Mouse (Mus musculus): Measurements from ENCODE around the gene Rasgef1b. TPM values are rescaled to one million over a fixed set of nuclear protein-coding genes. Genes with fewer than 3 reads are reported as not detected.

Gene Rasgef1b
- polyA plus RNA-seq, 1 experiment from 2014 or later = 33.9 TPM

GRCm38 (mm10) chr5:99403325-99403724 is 325.5 kb downstream of the Rasgef1b start:
- Histone ChIP-seq H3K27me3 (replicated peaks; ENCODE audit: insufficient read depth, low read length) (no peaks in the 10 kb centered on the region), H3K4me1 (ENCODE audit: insufficient read depth, low read depth, low read length) (no peaks in the 10 kb centered on the region), H3K4me2 (replicated peaks; ENCODE audit: low read depth, low read length) (no peak overlapping the region), H3K9ac (replicated peaks; ENCODE audit: low read depth) (no peak overlapping the region), H3K4me3 (ENCODE audit: low read depth, low read length) (no peak overlapping the region), H3K9me3 (ENCODE audit: low read length) (no peaks in the 10 kb centered on the region), H3K27ac (ENCODE audit: low read length) (no peak overlapping the region), H3K36me3 (ENCODE audit: insufficient read depth, low read length) (no peaks in the 10 kb centered on the region)
- DNase-seq (ENCODE audit: low spot score) = no peak
- no peak for ATAC-seq
- WGBS = 58% methylated on average over 5 of the region's 5 CpGs
- no peak for TF ChIP-seq EP300 (IDR thresholded peaks at IDR 0.05)
- TF ChIP-seq CTCF (IDR thresholded peaks at IDR 0.05) = no peak

GRCm38 (mm10) chr5:99402784-99403183 is 326.1 kb downstream of the Rasgef1b start:
- no peaks in the 10 kb centered on the region for H3K36me3 ChIP-seq (ENCODE audit: insufficient read depth, low read length)
- no peaks in the 10 kb centered on the region for H3K27me3 ChIP-seq (replicated peaks; ENCODE audit: insufficient read depth, low read length)
- no peak overlapping the region for H3K4me2 ChIP-seq (replicated peaks; ENCODE audit: low read depth, low read length)
- WGBS = 62% methylated on average over 2 of the region's 2 CpGs
- no peaks in the 10 kb centered on the region for H3K4me1 ChIP-seq (ENCODE audit: insufficient read depth, low read depth, low read length)
- no peak for DNase-seq (ENCODE audit: low spot score)
- no peak overlapping the region for H3K4me3 ChIP-seq (ENCODE audit: low read depth, low read length)
- TF ChIP-seq CTCF (IDR thresholded peaks at IDR 0.05) = no peak
- TF ChIP-seq EP300 (IDR thresholded peaks at IDR 0.05) = no peak
- H3K27ac ChIP-seq (ENCODE audit: low read length) = no peak overlapping the region
- no peak for ATAC-seq
- no peaks in the 10 kb centered on the region for H3K9me3 ChIP-seq (ENCODE audit: low read length)
- no peak overlapping the region for H3K9ac ChIP-seq (replicated peaks; ENCODE audit: low read depth)

DNA sequence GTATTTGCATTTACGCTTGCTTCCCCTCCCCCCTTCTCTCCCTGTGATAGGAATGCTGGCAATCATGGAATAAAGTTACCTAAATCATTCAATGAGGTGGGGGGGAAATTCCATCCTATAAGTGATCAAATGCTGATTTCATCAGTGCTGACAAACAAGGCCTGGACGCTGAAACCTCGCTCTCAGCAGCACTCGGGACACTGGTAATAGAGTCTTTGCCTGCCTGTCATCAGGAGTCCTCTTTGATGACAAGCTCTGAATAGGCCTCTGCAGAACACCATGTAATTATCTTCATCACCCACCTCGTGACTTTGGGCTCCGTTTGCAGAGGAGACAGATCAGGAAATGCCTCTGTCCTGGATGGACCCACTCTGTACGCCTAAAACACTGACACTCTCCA is 326.6 kb downstream of the Rasgef1b start:
- DNase-seq (ENCODE audit: low spot score) (no peak), ATAC-seq (no peak)
- no peaks in the 10 kb centered on the region for H3K4me1 ChIP-seq (ENCODE audit: insufficient read depth, low read depth, low read length)
- no peak overlapping the region for H3K4me2 ChIP-seq (replicated peaks; ENCODE audit: low read depth, low read length)
- H3K9me3 ChIP-seq (ENCODE audit: low read length) = no peaks in the 10 kb centered on the region
- no peaks in the 10 kb centered on the region for H3K27me3 ChIP-seq (replicated peaks; ENCODE audit: insufficient read depth, low read length)
- no peak overlapping the region for H3K27ac ChIP-seq (ENCODE audit: low read length)
- no peak overlapping the region for H3K4me3 ChIP-seq (ENCODE audit: low read depth, low read length)
- no peak for TF ChIP-seq EP300 (IDR thresholded peaks at IDR 0.05)
- TF ChIP-seq CTCF (IDR thresholded peaks at IDR 0.05) = no peak
- H3K9ac ChIP-seq (replicated peaks; ENCODE audit: low read depth) = no peak overlapping the region
- no peaks in the 10 kb centered on the region for H3K36me3 ChIP-seq (ENCODE audit: insufficient read depth, low read length)
- WGBS = 53% methylated on average over 7 of the region's 7 CpGs

DNA sequence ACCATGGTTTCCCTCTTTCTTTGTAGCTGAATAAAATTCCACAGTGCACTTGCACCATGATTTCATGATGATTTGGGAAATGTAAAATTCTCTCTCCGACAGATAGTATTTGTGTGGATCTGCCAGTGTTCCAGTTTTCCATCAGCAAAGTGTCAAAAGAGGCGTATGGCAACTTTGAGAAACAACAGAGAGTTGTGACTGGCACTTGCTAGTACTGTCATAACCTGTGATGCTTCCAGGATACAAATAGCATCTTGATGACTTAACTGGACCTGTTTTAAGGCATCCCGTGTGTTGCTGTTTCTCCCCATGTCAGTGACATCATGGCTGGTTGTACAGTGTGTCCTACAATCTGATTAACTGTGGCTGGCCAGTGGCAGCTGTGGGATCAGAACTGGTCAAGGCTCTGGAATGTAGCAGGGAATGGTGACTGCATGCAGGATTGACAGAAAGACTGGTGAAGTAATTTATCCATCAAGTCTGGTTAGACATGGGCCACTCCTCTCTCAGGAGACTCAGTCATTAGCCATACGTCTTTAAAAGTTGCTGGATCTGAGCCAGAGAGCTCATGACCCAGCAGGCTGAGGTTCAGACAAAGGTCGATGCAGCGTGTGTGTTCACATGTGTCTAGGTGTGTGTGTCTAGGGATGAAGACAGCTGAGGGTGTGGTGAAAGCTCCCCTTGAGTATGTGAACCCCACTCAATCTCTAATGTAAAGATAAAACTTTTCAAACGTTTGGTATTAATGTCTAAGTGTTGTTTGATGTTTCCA is 328.8 kb downstream of the Rasgef1b start:
- ATAC-seq = peak; percentile 88
- no peaks in the 10 kb centered on the region for H3K9me3 ChIP-seq (ENCODE audit: low read length)
- peak; percentile 75 for DNase-seq (ENCODE audit: low spot score)
- TF ChIP-seq CTCF (IDR thresholded peaks at IDR 0.05) (no peak), EP300 (IDR thresholded peaks at IDR 0.05) (peak; percentile 88)
- H3K4me2 ChIP-seq (replicated peaks; ENCODE audit: low read depth, low read length) = no peak overlapping the region
- H3K36me3 ChIP-seq (ENCODE audit: insufficient read depth, low read length) = no peaks in the 10 kb centered on the region
- H3K4me3 ChIP-seq (ENCODE audit: low read depth, low read length) = no peak overlapping the region
- no peak overlapping the region for H3K27ac ChIP-seq (ENCODE audit: low read length)
- H3K4me1 ChIP-seq (ENCODE audit: insufficient read depth, low read depth, low read length) = no peaks in the 10 kb centered on the region
- H3K9ac ChIP-seq (replicated peaks; ENCODE audit: low read depth) = no peak overlapping the region
- no peaks in the 10 kb centered on the region for H3K27me3 ChIP-seq (replicated peaks; ENCODE audit: insufficient read depth, low read length)
- 35% methylated on average over 7 of the region's 7 CpGs for WGBS

- H3K36me3 ChIP-seq (ENCODE audit: insufficient read depth, low read length) = no peaks in the 10 kb centered on the region
- H3K9me3 ChIP-seq (ENCODE audit: low read length) = no peaks in the 10 kb centered on the region
- 78% methylated on average over 5 of the region's 5 CpGs for WGBS
- H3K4me1 ChIP-seq (ENCODE audit: insufficient read depth, low read depth, low read length) = no peaks in the 10 kb centered on the region
- TF ChIP-seq EP300 (IDR thresholded peaks at IDR 0.05) (no peak), CTCF (IDR thresholded peaks at IDR 0.05) (no peak)
- no peaks in the 10 kb centered on the region for H3K27me3 ChIP-seq (replicated peaks; ENCODE audit: insufficient read depth, low read length)
- DNase-seq (ENCODE audit: low spot score) = no peak
- H3K9ac ChIP-seq (replicated peaks; ENCODE audit: low read depth) = no peak overlapping the region
- no peak overlapping the region for H3K4me2 ChIP-seq (replicated peaks; ENCODE audit: low read depth, low read length)
- no peak overlapping the region for H3K4me3 ChIP-seq (ENCODE audit: low read depth, low read length)
- H3K27ac ChIP-seq (ENCODE audit: low read length) = no peak overlapping the region
- no peak for ATAC-seq
Observed at GRCm38 (mm10) chr5:99398472-99399070, 330.3 kb downstream of the Rasgef1b start.

DNA sequence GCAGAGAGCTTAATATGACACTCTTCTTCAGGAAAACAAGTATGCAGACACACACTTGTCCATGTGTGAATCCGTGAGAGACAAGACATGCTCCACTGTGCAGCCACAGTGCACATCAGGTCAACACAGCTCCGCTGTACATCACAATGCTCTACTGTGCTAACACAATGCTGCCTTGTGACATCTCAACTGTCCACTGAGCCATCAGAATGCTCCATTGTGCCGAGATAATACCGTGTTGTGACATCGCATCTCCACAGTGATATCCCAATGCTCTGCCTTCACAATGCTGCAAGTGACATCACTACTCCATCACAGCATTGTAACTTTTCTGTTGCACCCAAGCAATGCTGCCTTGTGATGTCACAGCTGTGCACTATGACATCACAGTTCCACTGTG is 334.3 kb downstream of the Rasgef1b start:
- WGBS = 96% methylated on average over 5 of the region's 5 CpGs
- H3K4me3 ChIP-seq (ENCODE audit: low read depth, low read length) = no peak overlapping the region

More for the DNA sequence above, 334.3 kb downstream of the Rasgef1b start:
- Histone ChIP-seq H3K27ac (ENCODE audit: low read length) (no peak overlapping the region), H3K4me1 (ENCODE audit: insufficient read depth, low read depth, low read length) (no peaks in the 10 kb centered on the region), H3K27me3 (replicated peaks; ENCODE audit: insufficient read depth, low read length) (no peaks in the 10 kb centered on the region), H3K4me2 (replicated peaks; ENCODE audit: low read depth, low read length) (no peak overlapping the region), H3K36me3 (ENCODE audit: insufficient read depth, low read length) (no peaks in the 10 kb centered on the region), H3K9me3 (ENCODE audit: low read length) (no peaks in the 10 kb centered on the region), H3K9ac (replicated peaks; ENCODE audit: low read depth) (no peak overlapping the region)
- TF ChIP-seq EP300 (IDR thresholded peaks at IDR 0.05) (no peak), CTCF (IDR thresholded peaks at IDR 0.05) (no peak)
- ATAC-seq (no peak), DNase-seq (ENCODE audit: low spot score) (no peak)

Measured in lung, postnatal 0 days (tissue).